Mouse (Mus musculus) heart, embryonic 10.5 days (tissue): ENCODE results near the gene Banf2. TPM values are rescaled to one million over a fixed set of nuclear protein-coding genes. Genes with fewer than 3 reads are reported as not detected.

ENCODE experiments used
- DNase-seq: peaks from one replicate; pipeline ENCODE4 v3.0.0-alpha.2; 2017; ENCODE audit warnings: low spot score
- H3K27ac ChIP-seq: fragments of 300-500 bp; sonication (generic); 2 replicates; pipeline ENCODE4 v1.5.1; 2016; ENCODE audit warnings: mild to moderate bottlenecking
- H3K27me3 ChIP-seq: fragments of 300-500 bp; sonication (generic); 2 replicates; pipeline ENCODE4 v1.6.1; 2016; ENCODE audit warnings: mild to moderate bottlenecking; ENCODE audit not compliant: poor library complexity, insufficient read depth, severe bottlenecking
- H3K36me3 ChIP-seq: fragments of 300-500 bp; sonication (generic); 2 replicates; pipeline ENCODE4 v1.6.1; 2016; ENCODE audit warnings: mild to moderate bottlenecking, moderate library complexity
- H3K4me1 ChIP-seq: fragments of 300-500 bp; sonication (generic); 2 replicates; pipeline ENCODE4 v1.6.1; 2016; ENCODE audit warnings: mild to moderate bottlenecking
- H3K4me3 ChIP-seq: fragments of 300-500 bp; sonication (generic); 2 replicates; pipeline ENCODE4 v1.5.1; 2016; ENCODE audit warnings: mild to moderate bottlenecking, moderate library complexity
- H3K9me3 ChIP-seq: fragments of 300-500 bp; sonication (generic); 2 replicates; pipeline ENCODE4 v1.6.1; 2016; ENCODE audit warnings: mild to moderate bottlenecking, moderate library complexity
- WGBS: fragments of 180-500 bp; shearing (Covaris S2); methylation state at CpG from one replicate; pipeline ENCODE4 v1.1.7; 2016; 5-methylcytosine and 5-hydroxymethylcytosine counted together
- polyA plus RNA-seq: library from polyadenylated mRNA; unstranded; fragments of >200 nt; fragmentation: Nextera tagmentation; extraction: Ambion mirVana; gene quantifications from 2 replicates; pipeline ENCODE4 v1.2.1, GENCODE M21; 2016

Gene Banf2
- polyA plus RNA-seq, result not detected in 2 replicates

DNA sequence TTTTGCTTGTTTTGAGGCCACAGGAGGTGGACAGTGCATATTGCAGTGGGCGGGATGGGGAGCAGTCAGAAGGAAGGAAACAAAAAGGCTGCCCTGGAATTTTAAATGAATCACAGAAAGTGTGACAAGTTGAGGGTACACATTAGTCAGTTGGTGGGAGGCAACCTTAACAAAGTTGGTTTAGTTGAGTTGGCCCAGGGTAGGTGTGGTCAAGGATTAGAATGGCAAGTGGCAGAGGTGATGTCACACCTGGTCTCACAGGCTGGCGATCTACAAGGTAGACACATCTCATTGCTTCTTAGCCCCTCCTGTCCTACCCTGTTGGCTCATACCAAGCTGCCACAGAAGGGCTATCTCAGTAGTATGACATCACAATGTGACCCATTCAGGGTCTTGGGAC, at the start of gene Banf2:
Gene Banf2 (plus strand): TSS at position 396 of the 400 bp plus-strand sequence.
- 89% methylated on average over 2 of the region's 2 CpGs for WGBS
- H3K27ac ChIP-seq, result no peak within 1 kb of the TSS

DNA sequence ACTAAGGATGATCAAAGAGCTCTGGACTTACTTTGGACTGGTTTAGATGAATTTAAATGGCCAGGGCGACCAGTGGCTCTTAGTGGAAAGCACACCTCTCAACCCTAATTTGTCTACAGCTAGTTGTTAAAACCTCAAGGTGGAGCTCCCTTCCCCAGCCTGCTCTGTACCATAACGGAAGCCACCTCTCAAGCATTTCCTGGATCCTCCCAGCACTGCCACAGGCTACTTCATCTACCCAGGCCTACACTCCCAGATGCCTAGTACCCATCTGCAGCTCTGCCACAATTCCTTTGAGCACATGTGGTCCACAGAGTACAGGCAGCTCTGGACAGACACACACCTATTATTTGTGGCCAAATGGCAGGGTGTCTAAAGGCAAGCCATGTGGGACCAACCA, 49.4 kb upstream of the Banf2 start:
- Histone ChIP-seq H3K27me3 (no peaks in the 10 kb centered on the region), H3K27ac (no peak overlapping the region), H3K4me1 (peaks cover 19% of the 10 kb centered on the region; the same call in 1 of the 2 replicates), H3K9me3 (no peaks in the 10 kb centered on the region), H3K4me3 (no peak overlapping the region), H3K36me3 (peaks cover 51% of the 10 kb centered on the region)
- 58% methylated on average over 2 of the region's 2 CpGs for WGBS
- no peak for DNase-seq

More for the DNA sequence above, at the start of gene Banf2:
- H3K36me3 ChIP-seq, result no peaks in the 10 kb centered on the region
- H3K4me1 ChIP-seq, result no peaks in the 10 kb centered on the region
- no peaks in the 10 kb centered on the region for H3K9me3 ChIP-seq
- no peaks in the 10 kb centered on the region; the same call in 1 of the 2 replicates for H3K27me3 ChIP-seq
- no peak within 1 kb of the TSS for H3K4me3 ChIP-seq
- DNase-seq, result no peak

- H3K27me3 ChIP-seq, result no peaks in the 10 kb centered on the region
- H3K4me1 ChIP-seq, result peaks cover 18% of the 10 kb centered on the region; the same call in 1 of the 2 replicates
- no peak overlapping the region for H3K4me3 ChIP-seq
- H3K36me3 ChIP-seq, result peaks cover 53% of the 10 kb centered on the region
- 80% methylated on average over 2 of the region's 2 CpGs for WGBS
- no peak overlapping the region for H3K27ac ChIP-seq
- H3K9me3 ChIP-seq, result no peaks in the 10 kb centered on the region
- no peak for DNase-seq
These were observed 45.4 kb upstream of the Banf2 start for GRCm38 (mm10) chr2:143987485-143987884.

DNA sequence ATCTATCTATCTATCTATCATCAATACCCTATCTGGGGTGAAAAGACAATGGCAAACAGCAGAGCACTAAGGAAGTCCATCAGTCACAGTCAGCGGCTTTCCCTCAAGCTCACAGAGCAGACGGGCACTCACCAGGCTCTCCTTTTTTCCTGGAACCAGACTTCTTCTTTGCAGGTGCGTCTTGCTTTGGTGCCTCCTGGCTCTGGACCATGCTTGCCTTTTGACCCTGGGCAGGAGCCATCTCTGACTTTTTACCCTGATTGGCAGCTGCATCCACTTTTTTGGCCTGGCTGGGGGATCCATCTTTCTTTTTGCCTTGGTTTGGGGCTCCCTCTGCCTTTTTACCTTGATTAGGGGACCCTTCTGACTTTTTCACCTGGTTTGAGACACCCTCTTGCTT, 44.8 kb upstream of the Banf2 start:
- 87% methylated on average over 3 of the region's 3 CpGs for WGBS
- Histone ChIP-seq H3K4me1 (peaks cover 20% of the 10 kb centered on the region), H3K27ac (no peak overlapping the region), H3K4me3 (no peak overlapping the region), H3K27me3 (no peaks in the 10 kb centered on the region), H3K9me3 (no peaks in the 10 kb centered on the region), H3K36me3 (peaks cover 51% of the 10 kb centered on the region)
- DNase-seq, result no peak

DNA sequence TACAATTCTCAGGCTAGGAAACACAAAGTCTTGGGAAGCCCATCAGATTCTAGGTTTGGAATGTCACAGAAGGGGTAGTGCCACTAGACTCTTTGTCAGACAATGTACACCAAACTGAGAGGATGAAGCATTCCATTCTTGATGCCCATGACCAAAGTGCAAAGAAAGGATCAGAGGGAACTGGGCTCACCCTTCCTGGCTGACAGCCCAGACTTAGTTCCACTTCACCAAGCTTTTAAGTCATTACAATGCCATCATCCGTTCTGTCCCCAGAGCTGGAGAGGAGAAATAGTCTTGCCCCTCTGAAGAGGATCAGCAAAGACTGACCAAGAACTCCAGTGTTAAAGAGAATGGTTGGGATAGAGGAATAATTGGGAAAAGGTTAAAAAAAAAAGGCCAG, 41.9 kb upstream of the Banf2 start:
- no peaks in the 10 kb centered on the region for H3K27me3 ChIP-seq
- peaks cover 23% of the 10 kb centered on the region for H3K4me1 ChIP-seq
- H3K4me3 ChIP-seq, result no peak overlapping the region
- no peaks in the 10 kb centered on the region for H3K9me3 ChIP-seq
- peaks cover 33% of the 10 kb centered on the region for H3K36me3 ChIP-seq
- H3K27ac ChIP-seq, result no peak overlapping the region
- 66% methylated on average over 1 of the region's 1 CpGs for WGBS
- DNase-seq, result no peak

DNA sequence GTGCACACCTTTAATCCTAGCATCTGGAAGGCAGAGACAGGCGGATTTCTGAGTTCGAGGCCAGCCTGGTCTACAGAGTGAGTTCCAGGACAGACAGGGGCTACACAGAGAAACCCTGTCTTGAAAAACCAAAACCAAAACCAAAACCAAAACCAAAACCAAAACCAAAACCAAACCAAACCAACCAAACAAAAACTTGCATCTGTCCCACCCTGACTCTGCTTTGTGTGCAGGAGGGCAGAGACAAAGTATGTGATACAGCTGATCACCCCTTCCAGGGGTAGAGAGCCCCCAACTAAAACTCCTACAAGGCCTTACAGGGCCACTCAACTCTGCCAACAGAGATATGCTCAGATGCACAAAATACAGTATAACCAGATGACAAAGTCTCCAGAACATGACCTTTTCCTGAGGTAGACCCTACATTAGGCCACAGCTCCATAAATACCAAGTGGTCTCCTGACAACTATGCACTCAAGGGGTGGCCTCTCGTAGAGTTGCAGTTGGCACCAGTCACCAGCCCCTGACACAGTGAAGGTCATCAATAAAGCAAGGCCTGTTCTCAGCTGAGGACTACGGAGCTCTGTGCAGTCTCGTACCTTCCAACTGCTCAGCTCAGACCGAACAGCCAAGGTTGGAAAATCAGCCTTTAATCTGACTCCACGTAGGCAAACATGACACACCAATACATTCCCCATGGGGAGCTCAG, 40.7 kb upstream of the Banf2 start:
- H3K9me3 ChIP-seq, result no peaks in the 10 kb centered on the region
- peaks cover 26% of the 10 kb centered on the region for H3K36me3 ChIP-seq
- H3K4me3 ChIP-seq, result no peak overlapping the region
- no peak for DNase-seq
- H3K27ac ChIP-seq, result no peak overlapping the region; the same call in 1 of the 2 replicates
- peaks cover 23% of the 10 kb centered on the region for H3K4me1 ChIP-seq
- H3K27me3 ChIP-seq, result no peaks in the 10 kb centered on the region
- WGBS, result 86% methylated on average over 7 of the region's 7 CpGs

DNA sequence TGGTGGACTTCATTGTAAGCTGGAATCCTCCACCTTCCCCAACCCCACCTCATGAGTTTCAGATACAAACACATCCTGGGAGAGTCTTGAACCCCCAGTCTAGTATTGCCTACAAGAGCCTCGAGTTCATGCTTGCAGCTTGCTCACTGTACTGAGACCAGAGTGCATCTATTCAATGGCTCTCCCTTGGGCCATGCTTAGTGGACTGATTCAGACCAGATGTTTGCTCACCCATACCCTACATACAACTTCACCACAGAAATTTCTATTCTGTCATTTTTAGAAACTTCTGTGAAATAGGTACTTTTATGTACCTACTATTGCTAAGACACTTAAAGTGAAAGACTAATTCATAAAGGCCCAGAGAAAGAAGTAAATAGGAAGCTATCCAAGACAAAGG, 39.9 kb upstream of the Banf2 start:
- peaks cover 17% of the 10 kb centered on the region for H3K36me3 ChIP-seq
- no peak overlapping the region for H3K4me3 ChIP-seq
- DNase-seq, result no peak
- H3K9me3 ChIP-seq, result no peaks in the 10 kb centered on the region
- WGBS, result 76% methylated on average over 1 of the region's 1 CpGs
- H3K27me3 ChIP-seq, result no peaks in the 10 kb centered on the region
- H3K4me1 ChIP-seq, result peaks cover 23% of the 10 kb centered on the region
- no peak overlapping the region for H3K27ac ChIP-seq

GRCm38 (mm10) chr2:144002229-144002984, 30.5 kb upstream of the Banf2 start:
- no peak overlapping the region for H3K4me3 ChIP-seq
- 0 out of 2 replicates have a peak, but pooled peaks cover 3% of the 10 kb centered on the region for H3K36me3 ChIP-seq
- H3K27ac ChIP-seq, result no peak overlapping the region
- no peak for DNase-seq
- no peaks in the 10 kb centered on the region for H3K9me3 ChIP-seq
- 84% methylated on average over 5 of the region's 5 CpGs for WGBS
- H3K4me1 ChIP-seq, result peaks cover 14% of the 10 kb centered on the region
- no peaks in the 10 kb centered on the region for H3K27me3 ChIP-seq

GRCm38 (mm10) chr2:144003544-144003943, 29.3 kb upstream of the Banf2 start:
- H3K4me1 ChIP-seq, result peaks cover 14% of the 10 kb centered on the region
- DNase-seq, result no peak

DNA sequence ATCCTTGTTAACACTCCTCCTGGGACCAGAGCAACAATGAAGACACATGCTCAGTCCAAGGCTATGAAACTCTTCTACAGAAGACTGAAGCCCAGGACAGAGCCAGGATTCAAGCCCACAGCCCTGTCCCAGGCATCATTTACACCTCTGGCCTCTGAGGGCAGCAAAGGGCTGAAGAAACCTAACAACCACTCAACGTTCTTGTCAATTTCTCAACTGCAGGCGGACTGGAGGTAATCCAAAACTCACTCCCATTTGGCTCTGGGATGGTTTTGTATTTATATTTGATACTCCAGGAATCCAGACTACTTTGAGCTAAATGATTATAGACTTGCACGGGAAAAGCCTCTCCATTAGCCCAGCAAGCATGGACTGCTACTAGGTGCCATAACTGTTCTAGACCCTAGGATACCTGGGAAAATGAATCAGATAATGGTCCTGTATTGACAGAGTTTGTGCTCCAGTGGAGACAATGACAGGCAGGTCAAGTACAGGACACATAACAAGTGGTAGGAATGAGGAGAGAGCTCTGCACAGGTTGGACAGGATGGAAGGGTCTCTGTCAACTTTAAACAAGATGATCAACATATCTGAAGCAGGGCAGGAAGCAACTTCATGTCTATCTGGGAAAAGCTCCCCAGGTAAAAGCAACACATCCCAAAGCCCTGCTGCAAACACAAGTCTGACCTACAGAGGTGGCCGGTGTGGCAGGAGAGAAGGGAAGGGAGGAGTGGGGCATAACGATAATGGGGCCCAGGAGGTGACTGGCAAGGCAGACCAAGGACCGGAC, 27.5 kb upstream of the Banf2 start:
- no peak overlapping the region for H3K27ac ChIP-seq
- H3K4me3 ChIP-seq, result no peak overlapping the region
- 65% methylated on average over 6 of the region's 6 CpGs for WGBS
- peaks cover 30% of the 10 kb centered on the region for H3K4me1 ChIP-seq
- H3K36me3 ChIP-seq, result 0 out of 2 replicates have a peak, but pooled peaks cover 3% of the 10 kb centered on the region
- DNase-seq, result no peak
- H3K27me3 ChIP-seq, result no peaks in the 10 kb centered on the region
- no peaks in the 10 kb centered on the region for H3K9me3 ChIP-seq

More at GRCm38 (mm10) chr2:144003544-144003943, 29.3 kb upstream of the Banf2 start:
- H3K27ac ChIP-seq, result no peak overlapping the region
- 78% methylated on average over 2 of the region's 2 CpGs for WGBS
- H3K4me3 ChIP-seq, result no peak overlapping the region
- no peaks in the 10 kb centered on the region for H3K27me3 ChIP-seq
- H3K36me3 ChIP-seq, result 0 out of 2 replicates have a peak, but pooled peaks cover 3% of the 10 kb centered on the region
- H3K9me3 ChIP-seq, result no peaks in the 10 kb centered on the region

- peaks cover 33% of the 10 kb centered on the region for H3K4me1 ChIP-seq
These were observed 26.2 kb upstream of the Banf2 start for GRCm38 (mm10) chr2:144006686-144007085.

GRCm38 (mm10) chr2:144007211-144007610, 25.6 kb upstream of the Banf2 start:
- no peak for DNase-seq
- no peaks in the 10 kb centered on the region for H3K9me3 ChIP-seq
- no peak overlapping the region for H3K4me3 ChIP-seq
- H3K27me3 ChIP-seq, result no peaks in the 10 kb centered on the region
- no peak overlapping the region for H3K27ac ChIP-seq
- WGBS, result 88% methylated on average over 4 of the region's 4 CpGs
- peaks cover 33% of the 10 kb centered on the region for H3K4me1 ChIP-seq
- H3K36me3 ChIP-seq, result 0 out of 2 replicates have a peak, but pooled peaks cover 3% of the 10 kb centered on the region

More at GRCm38 (mm10) chr2:144006686-144007085, 26.2 kb upstream of the Banf2 start:
- Histone ChIP-seq H3K27me3 (no peaks in the 10 kb centered on the region), H3K36me3 (0 out of 2 replicates have a peak, but pooled peaks cover 3% of the 10 kb centered on the region), H3K4me3 (no peak overlapping the region), H3K27ac (no peak overlapping the region), H3K9me3 (no peaks in the 10 kb centered on the region)
- 87% methylated on average over 6 of the region's 6 CpGs for WGBS
- no peak for DNase-seq
